Comparison of ENCODE assay signal across 31 mouse cellular contexts in the genomic region with DNA sequence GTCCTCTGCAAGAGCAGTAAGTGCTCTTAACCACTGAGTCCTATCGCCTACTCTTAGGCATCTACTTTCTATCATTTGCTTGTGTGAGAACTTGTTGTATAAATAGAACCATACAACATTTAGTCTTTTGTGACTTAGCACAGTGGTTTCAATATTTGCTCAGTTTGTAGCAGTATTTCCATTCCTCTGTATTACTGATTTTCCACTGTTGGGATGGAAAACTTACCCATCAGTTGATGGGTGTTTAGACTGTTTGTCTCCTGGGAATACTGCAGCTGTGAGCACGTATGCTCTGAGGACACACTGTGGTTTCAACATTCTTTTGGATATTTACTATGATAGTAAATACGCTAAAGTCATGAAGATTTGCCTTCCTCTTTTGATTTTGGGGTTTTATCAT.
"Had no signal": no experiment of that assay in that cellular context is flagged by ENCODE, and none has a peak within 500 bp of the region (broad histone marks: within the 10 kb centered on the region; RNA-seq: fewer than 3 reads in every experiment).

No protein-coding gene starts in this region.

- H3K9ac ChIP-seq: heart, embryonic 12.5 days; heart, embryonic 13.5 days; heart, embryonic 15.5 days; hindbrain, embryonic 12.5 days; hindbrain, embryonic 13.5 days; hindbrain, embryonic 14.5 days; hindbrain, embryonic 15.5 days; intestine, embryonic 15.5 days; kidney, embryonic 15.5 days had no signal

- H3K9me3 ChIP-seq: heart, embryonic 12.5 days; heart, embryonic 13.5 days; heart, embryonic 15.5 days; hindbrain, embryonic 10.5 days; hindbrain, embryonic 13.5 days; hindbrain, embryonic 15.5 days; intestine, embryonic 15.5 days; kidney, embryonic 15.5 days had no signal

- H3K27ac ChIP-seq: heart, embryonic 13.5 days; heart, embryonic 15.5 days; hindbrain, embryonic 10.5 days; hindbrain, embryonic 12.5 days; hindbrain, embryonic 13.5 days; hindbrain, embryonic 14.5 days; hindbrain, embryonic 15.5 days; hindbrain, postnatal 0 days; intestine, embryonic 15.5 days; kidney, embryonic 15.5 days; kidney, postnatal 0 days; layer of hippocampus, adult 2 months; left cerebral cortex, adult 2 months had no signal

- DNase-seq: heart, postnatal 10 days; heart, postnatal 14 days; heart, postnatal 36 days; heart, postnatal 4 days; kidney, adult 11 months; kidney, adult 18-20 months; kidney, adult 2 months; kidney, adult 8-10 months; kidney, adult 9 months; kidney, postnatal 10 days; kidney, postnatal 14 days; kidney, postnatal 25 days; kidney, postnatal 36 days; kidney, postnatal 4 days; layer of hippocampus, adult 9-11 months; layer of hippocampus, postnatal 36 days had no signal

- H3K4me3 ChIP-seq: heart, embryonic 12.5 days; heart, embryonic 13.5 days; heart, embryonic 15.5 days; hindbrain, embryonic 10.5 days; hindbrain, embryonic 12.5 days; hindbrain, embryonic 13.5 days; hindbrain, embryonic 15.5 days; intestine, embryonic 15.5 days; kidney, embryonic 15.5 days; layer of hippocampus, adult 2 months; left cerebral cortex, adult 2 months had no signal

- H3K4me2 ChIP-seq: heart, embryonic 11.5 days; heart, embryonic 12.5 days; heart, embryonic 13.5 days; heart, embryonic 15.5 days; hindbrain, embryonic 12.5 days; hindbrain, embryonic 13.5 days; hindbrain, embryonic 14.5 days; hindbrain, embryonic 15.5 days; intestine, embryonic 15.5 days; kidney, embryonic 15.5 days had no signal

- H3K4me1 ChIP-seq: heart, embryonic 12.5 days; heart, embryonic 15.5 days; hindbrain, embryonic 10.5 days; hindbrain, embryonic 12.5 days; hindbrain, embryonic 15.5 days; intestine, embryonic 15.5 days; kidney, embryonic 15.5 days had no signal

- H3K27me3 ChIP-seq: heart, embryonic 12.5 days; heart, embryonic 13.5 days; heart, embryonic 15.5 days; hindbrain, embryonic 12.5 days; hindbrain, embryonic 13.5 days; hindbrain, embryonic 15.5 days; intestine, embryonic 15.5 days; kidney, embryonic 15.5 days had no signal
